Mouse (Mus musculus): ENCODE data around the gene Eprs.

- TF ChIP-seq POLR2A (IDR thresholded peaks at IDR 0.05; ENCODE audit: insufficient read depth, low read depth, low read length) (no peak), CTCF (IDR thresholded peaks at IDR 0.05; ENCODE audit: insufficient read depth, low read depth, low read length) (no peak)
These were observed 91.3 kb downstream of the Eprs start for GRCm38 (mm10) chr1:185454144-185454543.

Measured in olfactory bulb, adult 2 months (tissue).